Mouse (Mus musculus) intestine, embryonic 14.5 days (tissue): Measurements from ENCODE around the gene Zfp365. TPM values are rescaled to one million over a fixed set of nuclear protein-coding genes. Genes with fewer than 3 reads are reported as not detected.

ENCODE experiments used
- ATAC-seq: fragments of 200-750 bp; cut with Nextera tagmentation; replicated peaks from 2 replicates; pipeline ENCODE4 v1.8.0; 2017; ENCODE audit warnings: low read depth, moderate number of reproducible peaks, moderate TSS enrichment, moderate library complexity; ENCODE audit not compliant: low FRiP score, low TSS enrichment
- DNase-seq: peaks from one replicate; pipeline ENCODE4 v3.0.0-alpha.2; 2018; ENCODE audit warnings: low spot score
- H3K27ac ChIP-seq: fragments of 300-500 bp; sonication (generic); 2 replicates; pipeline ENCODE4 v1.5.1; 2014; ENCODE audit warnings: low read depth, mild to moderate bottlenecking, control low read depth
- H3K27me3 ChIP-seq: fragments of 300-500 bp; sonication (generic); replicated peaks from 2 replicates; pipeline ENCODE4 v1.6.1; 2014; ENCODE audit warnings: low read length, control low read depth; ENCODE audit not compliant: control insufficient read depth, insufficient read depth
- H3K36me3 ChIP-seq: fragments of 300-500 bp; sonication (generic); 2 replicates; pipeline ENCODE4 v1.6.1; 2014; ENCODE audit warnings: low read length, control low read depth; ENCODE audit not compliant: control insufficient read depth, insufficient read depth
- H3K4me1 ChIP-seq: fragments of 300-500 bp; sonication (generic); replicated peaks from 2 replicates; pipeline ENCODE4 v1.6.1; 2014; ENCODE audit warnings: low read length, control low read depth, mixed read lengths; ENCODE audit not compliant: control insufficient read depth, insufficient read depth
- H3K4me2 ChIP-seq: fragments of 300-500 bp; sonication (generic); 2 replicates; pipeline ENCODE4 v1.6.1; 2014; ENCODE audit warnings: low read length
- H3K4me3 ChIP-seq: fragments of 300-500 bp; sonication (generic); 2 replicates; pipeline ENCODE4 v1.5.1; 2014; ENCODE audit warnings: low read depth, low read length, control low read depth, mixed read lengths
- H3K9ac ChIP-seq: fragments of 300-500 bp; sonication (generic); 2 replicates; pipeline ENCODE4 v1.6.1; 2014; ENCODE audit warnings: mild to moderate bottlenecking, low read length
- H3K9me3 ChIP-seq: fragments of 300-500 bp; sonication (generic); 2 replicates; pipeline ENCODE4 v1.6.1; 2016; ENCODE audit warnings: low read length, control low read depth; ENCODE audit not compliant: control insufficient read depth
- WGBS: fragments of 180-500 bp; shearing (Covaris S2); extraction: QIAGEN DNeasy Blood & Tissue Kit; methylation state at CpG from one replicate; pipeline ENCODE4 v1.1.7; 2014; 5-methylcytosine and 5-hydroxymethylcytosine counted together
- polyA plus RNA-seq: library from polyadenylated mRNA; unstranded; fragments of >200 nt; fragmentation: Nextera tagmentation; extraction: Ambion mirVana; gene quantifications from 2 replicates; pipeline ENCODE4 v1.2.1, GENCODE M21; 2014

Zfp365 gene
- polyA plus RNA-seq, 1 experiment from 2014 or later: 1.5 TPM

DNA sequence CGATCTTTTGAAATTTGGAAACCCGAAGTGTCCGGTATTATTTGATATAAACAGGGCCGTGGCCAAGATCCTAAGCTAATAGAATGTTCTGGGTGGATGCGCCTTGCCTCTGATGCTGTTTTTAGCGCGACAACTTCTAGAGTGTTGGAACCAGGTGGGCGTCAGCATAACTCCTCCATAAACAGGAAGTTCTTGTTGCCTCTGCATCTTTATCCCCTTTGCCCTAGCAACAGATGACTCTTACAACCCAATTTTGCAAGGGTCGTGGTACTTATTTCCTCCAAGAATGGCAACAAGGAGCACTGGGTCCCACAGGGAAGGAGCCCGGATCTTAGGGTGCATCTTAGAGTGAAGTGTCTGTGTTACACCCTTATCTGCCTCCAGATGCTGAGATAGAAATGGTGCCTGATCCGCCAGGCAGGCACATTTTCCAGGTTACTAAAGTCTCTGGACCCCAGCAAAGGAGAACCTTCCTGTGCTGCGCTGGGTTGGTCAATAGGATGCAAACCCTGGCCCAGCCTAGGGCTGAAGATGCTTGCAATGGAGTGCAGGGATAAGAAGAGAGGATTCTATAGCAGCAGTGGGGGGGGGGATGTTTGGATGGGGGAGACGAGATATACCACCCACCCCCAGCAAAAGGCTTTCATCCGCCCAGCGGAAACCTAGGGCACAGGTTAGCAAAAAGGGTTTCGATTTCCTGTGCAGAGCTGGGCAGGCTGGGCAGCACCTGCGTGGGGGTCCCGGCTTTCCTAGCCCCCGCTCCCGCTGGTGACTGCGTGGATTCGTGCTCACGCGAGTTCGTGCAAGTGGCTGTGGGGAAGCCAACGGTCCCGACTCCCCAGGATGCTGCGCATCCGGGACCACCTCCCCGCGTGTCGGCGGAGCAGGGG is 770 bp downstream of the Zfp365 start:
- 21% methylated on average over 33 of the region's 33 CpGs for WGBS
- Histone ChIP-seq H3K4me2 (peak overlapping the region; percentile 99), H3K9me3 (no peaks in the 10 kb centered on the region), H3K27me3 (peaks cover 4% of the 10 kb centered on the region; the same call in 1 of the 2 replicates), H3K36me3 (no peaks in the 10 kb centered on the region), H3K27ac (no peak overlapping the region), H3K9ac (peak overlapping the region; percentile 49), H3K4me3 (peak overlapping the region; percentile 62), H3K4me1 (no peaks in the 10 kb centered on the region; the same call in 1 of the 2 replicates)
- DNase-seq (peak; percentile 53), ATAC-seq (0 out of 2 replicates have a peak, but pooled peaks have one; percentile 8)

DNA sequence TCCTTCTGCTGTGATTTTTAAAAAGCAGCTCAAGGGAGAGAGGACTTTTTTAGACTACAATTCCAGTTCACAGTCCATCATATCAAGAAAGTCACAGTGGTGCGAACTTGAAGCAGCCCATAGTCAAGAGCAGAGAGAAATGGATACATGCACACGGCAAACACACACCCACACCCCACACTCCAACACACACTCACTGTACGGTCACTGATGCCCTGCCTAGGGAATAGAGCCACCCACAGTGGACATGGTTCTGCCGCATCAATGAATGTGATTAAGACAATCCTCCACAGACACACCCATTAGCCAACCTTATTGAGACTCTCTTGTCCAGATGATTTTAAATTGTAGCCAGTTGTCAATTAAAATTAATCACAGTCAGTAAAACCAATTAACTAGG is 4.5 kb downstream of the Zfp365 start:
- H3K4me1 ChIP-seq: no peaks in the 10 kb centered on the region; the same call in 1 of the 2 replicates
- H3K27me3 ChIP-seq: peaks cover 4% of the 10 kb centered on the region; the same call in 1 of the 2 replicates
- no peak for DNase-seq
- H3K27ac ChIP-seq: no peak overlapping the region
- H3K9ac ChIP-seq: no peak overlapping the region
- H3K36me3 ChIP-seq: no peaks in the 10 kb centered on the region
- ATAC-seq: no peak
- WGBS: 97% methylated on average over 4 of the region's 4 CpGs
- no peaks in the 10 kb centered on the region for H3K9me3 ChIP-seq
- no peak overlapping the region for H3K4me3 ChIP-seq
- no peak overlapping the region for H3K4me2 ChIP-seq

DNA sequence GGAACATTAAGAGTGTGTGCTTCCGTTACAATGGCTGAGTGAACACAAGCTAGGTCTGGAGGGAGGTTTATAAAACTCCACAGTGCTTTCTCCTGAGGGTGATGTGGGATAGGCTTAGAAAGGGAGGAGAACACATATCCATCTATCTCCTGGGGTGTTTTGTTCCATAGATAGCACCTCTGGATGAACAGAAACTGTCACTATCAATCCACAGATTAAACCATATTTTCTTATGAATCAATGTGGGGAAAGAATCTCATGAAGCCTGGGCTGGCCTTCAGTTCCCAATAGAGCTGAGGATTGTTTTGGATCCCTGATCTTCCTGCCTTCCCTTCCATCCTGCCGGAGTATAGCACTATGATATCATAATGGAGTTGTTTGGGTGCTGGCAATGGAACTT is 5.5 kb downstream of the Zfp365 start:
- Histone ChIP-seq H3K27ac (no peak overlapping the region), H3K4me1 (no peaks in the 10 kb centered on the region; the same call in 1 of the 2 replicates), H3K9me3 (no peaks in the 10 kb centered on the region), H3K9ac (no peak overlapping the region), H3K27me3 (peaks cover 4% of the 10 kb centered on the region; the same call in 1 of the 2 replicates), H3K4me2 (no peak overlapping the region), H3K36me3 (no peaks in the 10 kb centered on the region), H3K4me3 (no peak overlapping the region)
- DNase-seq: no peak
- no peak for ATAC-seq
- 88% methylated on average over 2 of the region's 2 CpGs for WGBS

DNA sequence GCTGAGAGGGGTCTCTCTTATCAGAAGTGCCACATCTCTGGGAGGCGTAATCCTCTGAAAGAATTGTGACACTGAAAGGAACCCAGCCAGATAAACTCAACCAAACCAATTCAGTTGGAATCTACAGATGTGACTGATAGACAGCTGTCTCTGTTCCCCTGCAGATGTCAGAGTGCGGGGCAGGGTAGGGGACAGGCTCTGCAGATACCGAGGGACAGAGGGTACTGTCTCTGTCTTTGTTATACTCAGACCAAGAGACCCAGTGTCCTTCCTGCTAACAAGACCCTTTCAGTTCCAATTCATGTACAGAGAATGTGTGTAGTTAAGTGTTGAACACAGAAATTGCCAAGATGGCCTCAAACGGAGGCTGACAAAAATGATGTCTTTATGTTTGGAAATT is 6.4 kb downstream of the Zfp365 start:
- Histone ChIP-seq H3K4me2 (no peak overlapping the region), H3K27ac (no peak overlapping the region), H3K9me3 (no peaks in the 10 kb centered on the region), H3K36me3 (no peaks in the 10 kb centered on the region), H3K9ac (no peak overlapping the region), H3K4me1 (no peaks in the 10 kb centered on the region), H3K4me3 (no peak overlapping the region), H3K27me3 (no peaks in the 10 kb centered on the region; the same call in 1 of the 2 replicates)
- ATAC-seq (no peak), DNase-seq (no peak)
- WGBS: 77% methylated on average over 4 of the region's 4 CpGs

DNA sequence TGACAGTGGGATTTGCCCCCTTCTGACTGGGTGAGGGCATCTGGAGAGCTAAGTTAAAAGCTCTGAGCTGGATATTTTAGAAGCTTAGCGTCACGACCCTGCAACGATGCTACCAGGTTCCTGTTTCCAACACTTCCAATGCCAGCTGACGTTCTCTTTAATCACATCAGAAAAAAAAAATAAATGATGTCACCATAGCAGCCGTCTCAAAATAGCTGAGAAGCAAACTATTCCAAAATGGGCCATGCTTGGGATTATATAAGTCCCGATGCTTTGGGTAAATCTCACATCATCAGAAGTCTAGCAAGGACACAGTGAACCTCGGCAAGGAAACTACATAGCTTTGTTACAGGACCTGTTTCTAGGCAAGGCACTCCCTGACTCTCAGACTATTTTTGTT is 9.1 kb downstream of the Zfp365 start:
- H3K4me1 ChIP-seq: no peaks in the 10 kb centered on the region
- no peaks in the 10 kb centered on the region for H3K36me3 ChIP-seq
- no peak overlapping the region for H3K4me3 ChIP-seq
- H3K9ac ChIP-seq: no peak overlapping the region
- ATAC-seq: no peak
- no peaks in the 10 kb centered on the region for H3K27me3 ChIP-seq
- no peaks in the 10 kb centered on the region for H3K9me3 ChIP-seq
- DNase-seq: no peak
- H3K27ac ChIP-seq: no peak overlapping the region
- no peak overlapping the region for H3K4me2 ChIP-seq
- WGBS: 76% methylated on average over 7 of the region's 7 CpGs

DNA sequence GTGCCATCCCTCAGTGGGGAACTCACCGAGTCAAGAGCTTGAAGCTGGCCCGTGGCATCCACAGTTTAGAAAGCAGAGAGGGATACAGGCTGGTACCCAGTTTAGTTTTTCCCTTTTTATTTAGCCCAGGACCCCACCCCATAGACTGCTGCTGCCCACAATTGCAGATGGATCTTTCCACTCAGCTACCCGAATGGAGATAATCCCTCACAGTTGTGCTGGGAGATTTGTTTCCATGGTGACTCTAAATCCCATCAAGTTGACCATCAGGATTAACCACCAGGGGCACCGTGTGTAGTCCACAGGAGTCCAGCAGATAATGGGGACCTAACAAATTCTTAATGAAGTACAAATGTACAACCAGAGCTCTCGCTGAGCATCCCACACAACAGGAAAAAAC is 11.3 kb downstream of the Zfp365 start:
- Histone ChIP-seq H3K36me3 (no peaks in the 10 kb centered on the region), H3K27me3 (no peaks in the 10 kb centered on the region), H3K9ac (no peak overlapping the region), H3K4me2 (no peak overlapping the region), H3K27ac (no peak overlapping the region), H3K4me1 (no peaks in the 10 kb centered on the region), H3K4me3 (no peak overlapping the region), H3K9me3 (no peaks in the 10 kb centered on the region)
- no peak for ATAC-seq
- DNase-seq: no peak
- WGBS: 54% methylated on average over 5 of the region's 5 CpGs

DNA sequence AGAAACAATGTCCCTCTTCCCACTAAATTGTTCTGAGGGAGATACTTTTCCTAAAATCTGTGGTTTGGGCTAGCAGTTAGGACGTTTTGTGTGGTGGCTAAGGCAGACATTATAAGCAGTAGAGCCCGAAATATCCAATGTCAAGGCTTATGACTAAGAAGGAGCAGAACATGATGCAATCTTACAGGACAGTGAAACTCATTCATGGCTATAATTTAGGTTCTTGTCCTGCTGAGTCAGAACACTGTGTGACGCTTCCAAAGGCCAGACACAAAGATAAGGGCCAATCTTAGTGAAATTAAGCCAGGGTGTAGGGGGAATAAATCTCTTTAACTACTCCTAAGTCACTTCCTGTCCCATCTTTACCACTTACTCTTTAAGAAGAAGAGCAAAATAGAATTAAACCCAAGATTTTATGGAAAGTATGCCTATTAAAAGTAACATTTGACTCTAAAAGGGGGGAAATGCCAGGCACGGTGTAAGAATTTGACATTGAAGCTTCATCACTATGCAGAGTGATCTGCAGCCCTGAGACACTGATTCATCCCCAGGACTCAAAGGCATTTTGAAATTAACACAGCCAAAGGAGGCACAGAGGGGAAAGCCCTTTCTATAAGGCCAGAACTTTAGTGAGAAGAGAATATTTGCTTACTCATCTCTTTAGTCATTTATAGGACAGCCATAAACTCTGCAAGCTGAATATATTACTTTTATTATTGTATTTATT is 13.3 kb downstream of the Zfp365 start:
- 74% methylated on average over 4 of the region's 4 CpGs for WGBS
- Histone ChIP-seq H3K4me2 (no peak overlapping the region), H3K9me3 (no peaks in the 10 kb centered on the region), H3K27me3 (no peaks in the 10 kb centered on the region), H3K27ac (no peak overlapping the region), H3K4me1 (no peaks in the 10 kb centered on the region), H3K9ac (no peak overlapping the region), H3K4me3 (no peak overlapping the region), H3K36me3 (no peaks in the 10 kb centered on the region)
- DNase-seq (no peak), ATAC-seq (no peak)

DNA sequence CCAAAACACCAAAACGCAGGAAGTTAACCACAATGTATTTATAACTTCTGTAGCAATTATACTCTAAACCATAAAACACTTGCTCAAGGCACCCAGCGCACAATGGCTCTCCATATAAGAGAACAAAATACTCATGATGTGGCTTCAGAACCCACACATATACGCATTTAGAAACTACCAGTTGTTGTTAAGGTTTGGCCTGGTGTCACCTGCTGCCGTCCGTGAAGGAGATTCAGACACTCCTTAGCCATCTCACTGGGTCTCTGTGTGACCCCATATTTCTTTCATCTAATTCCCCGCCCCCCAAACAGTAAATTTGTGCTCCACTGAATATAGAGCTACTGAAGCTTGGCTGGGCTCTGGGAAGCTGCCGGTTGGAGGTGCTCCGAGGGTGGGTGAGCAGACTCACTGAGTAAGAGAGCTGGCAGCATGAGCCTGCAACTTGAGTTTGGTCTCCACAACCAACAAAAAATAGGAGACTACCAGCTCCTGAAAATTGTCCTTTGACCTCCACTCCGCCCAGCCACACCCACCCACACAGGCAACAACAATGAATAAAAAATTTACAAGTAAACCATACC is 14.0 kb downstream of the Zfp365 start:
- Histone ChIP-seq H3K4me2 (no peak overlapping the region), H3K9ac (no peak overlapping the region), H3K36me3 (no peaks in the 10 kb centered on the region), H3K4me1 (no peaks in the 10 kb centered on the region), H3K4me3 (no peak overlapping the region), H3K9me3 (no peaks in the 10 kb centered on the region), H3K27ac (no peak overlapping the region), H3K27me3 (no peaks in the 10 kb centered on the region)
- ATAC-seq: no peak
- WGBS: 91% methylated on average over 9 of the region's 9 CpGs
- DNase-seq: no peak
